Mouse (Mus musculus) myocyte (in vitro differentiated cells): ENCODE measurements at regions not wholly inside any gene's neighbourhood (a gene's known extent, or its start where the extent isn't known, plus 50 kb on each side); places are given as distances from the start of the nearest gene placed in this dataset.

Experiments
- MAX ChIP-seq: IDR thresholded peaks from one replicate; pipeline ENCODE4 v1.6.1; 2011; ENCODE audit warnings: low read depth, mild to moderate bottlenecking, control low read depth
- POLR2A ChIP-seq: IDR thresholded peaks from one replicate; pipeline ENCODE4 v1.6.1; 2011; ENCODE audit warnings: low read depth, mild to moderate bottlenecking, control low read depth, moderate library complexity; ENCODE audit not compliant: insufficient read length
- POLR2AphosphoS2 ChIP-seq: IDR thresholded peaks from one replicate; pipeline ENCODE4 v1.6.1; 2011; ENCODE audit warnings: low read depth, control low read depth; ENCODE audit not compliant: insufficient read length
- REST ChIP-seq: IDR thresholded peaks from one replicate; pipeline ENCODE4 v1.6.1; 2011; ENCODE audit warnings: mild to moderate bottlenecking, control low read depth, moderate library complexity; ENCODE audit not compliant: insufficient read depth, insufficient read length

DNA sequence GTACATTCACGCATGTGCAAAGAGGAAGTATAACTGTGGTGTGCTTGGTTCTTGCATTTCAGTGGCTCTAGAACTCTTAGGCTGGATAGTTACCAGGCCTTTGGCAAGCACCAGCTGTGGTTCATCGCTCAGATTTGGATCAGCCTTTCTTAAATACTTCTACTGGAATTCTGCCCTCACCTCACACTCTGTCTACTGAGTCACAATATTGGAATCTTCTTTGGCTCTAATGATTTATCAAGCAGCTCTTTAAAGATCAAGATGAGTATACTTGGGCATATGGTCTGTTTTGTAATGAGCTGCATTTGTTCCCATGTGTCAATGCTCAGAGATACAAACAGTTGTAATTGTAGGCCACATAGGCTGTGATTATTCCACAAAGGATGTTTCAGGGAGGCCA is 197.5 kb downstream of the Icos start:
- no peak for TF ChIP-seq POLR2A
- TF ChIP-seq MAX, result no peak
- TF ChIP-seq POLR2AphosphoS2, result no peak
- no peak for TF ChIP-seq REST
